Mouse (Mus musculus) liver, adult 2 months (tissue): ENCODE measurements around the gene Nes.

ENCODE experiments used
- CTCF ChIP-seq: fragments of 200-500 bp; IDR thresholded peaks from 2 replicates; pipeline ENCODE4 v1.5.1; 2011; ENCODE audit warnings: low read depth, low read length, control low read depth
- POLR2A ChIP-seq: fragments of 200-500 bp; IDR thresholded peaks from 2 replicates; pipeline ENCODE4 v1.6.1; 2011; ENCODE audit warnings: low read length, control low read depth; ENCODE audit not compliant: insufficient read depth; ENCODE audit errors: extremely low read depth

- TF ChIP-seq CTCF = no peak
- no peak for TF ChIP-seq POLR2A
These were observed 27.3 kb upstream of the Nes start for GRCm38 (mm10) chr3:87943586-87943985.
